Mouse (Mus musculus): Measurements from ENCODE around the gene Sf3a2. TPM values are rescaled to one million over a fixed set of nuclear protein-coding genes. Genes with fewer than 3 reads are reported as not detected.

Gene Sf3a2
- 10 to 100 TPM; 26.0 to 33.2 (median 29.9) TPM for total RNA-seq (2022)

- peak; percentile 90 to 93 for DNase-seq (ENCODE audit: low spot score in 2 of 2)
Measured at GRCm38 (mm10) chr10:80798150-80799006, at the start of gene Sf3a2, which contains the start of gene Plekhj1. TSS of gene Sf3a2 (plus strand) at chr10:80798198. TSS of gene Plekhj1 (minus strand) at chr10:80798626.

GRCm38 (mm10) chr10:80748609-80749008, 49.4 kb upstream of the Sf3a2 start:
- DNase-seq (ENCODE audit: low spot score in 2 of 2), result no peak

- DNase-seq (ENCODE audit: low spot score in 2 of 2), result peak; percentile 77 to 87
Measured at GRCm38 (mm10) chr10:80751188-80751832, 46.7 kb upstream of the Sf3a2 start.

- peak; percentile 52 to 70 for DNase-seq (ENCODE audit: low spot score in 2 of 2)
Measured at GRCm38 (mm10) chr10:80752079-80752625, 45.8 kb upstream of the Sf3a2 start.

GRCm38 (mm10) chr10:80754594-80755290, 43.3 kb upstream of the Sf3a2 start, which contains the start of gene Dot1l:
TSS of gene Dot1l (plus strand) at chr10:80755206.
- DNase-seq (ENCODE audit: low spot score in 2 of 2), result peak; percentile 97

GRCm38 (mm10) chr10:80755291-80756015, 42.5 kb upstream of the Sf3a2 start:
- DNase-seq (ENCODE audit: low spot score in 2 of 2), result no peak

- DNase-seq (ENCODE audit: low spot score in 2 of 2), result no peak
Measured at GRCm38 (mm10) chr10:80756099-80756498, 41.9 kb upstream of the Sf3a2 start.

GRCm38 (mm10) chr10:80756509-80756908, 41.5 kb upstream of the Sf3a2 start:
- no peak for DNase-seq (ENCODE audit: low spot score in 2 of 2)

- no peak for DNase-seq (ENCODE audit: low spot score in 2 of 2)
Measured at GRCm38 (mm10) chr10:80756967-80757366, 41.0 kb upstream of the Sf3a2 start.

- DNase-seq (ENCODE audit: low spot score in 2 of 2), result peak; percentile 84 to 89
Measured at GRCm38 (mm10) chr10:80757717-80758116, 40.3 kb upstream of the Sf3a2 start.

- DNase-seq (ENCODE audit: low spot score in 2 of 2), result peak in 1 of 2 experiments; percentile 30
Measured at GRCm38 (mm10) chr10:80758651-80759050, 39.3 kb upstream of the Sf3a2 start.

- no peak for DNase-seq (ENCODE audit: low spot score in 2 of 2)
Measured at GRCm38 (mm10) chr10:80760596-80761524, 37.1 kb upstream of the Sf3a2 start.

- DNase-seq (ENCODE audit: low spot score in 2 of 2), result no peak
Measured at GRCm38 (mm10) chr10:80761821-80762220, 36.2 kb upstream of the Sf3a2 start.

- no peak for DNase-seq (ENCODE audit: low spot score in 2 of 2)
Measured at GRCm38 (mm10) chr10:80763502-80763901, 34.5 kb upstream of the Sf3a2 start.

- no peak for DNase-seq (ENCODE audit: low spot score in 2 of 2)
Measured at GRCm38 (mm10) chr10:80765746-80766145, 32.3 kb upstream of the Sf3a2 start.

GRCm38 (mm10) chr10:80766161-80766815, 31.7 kb upstream of the Sf3a2 start:
- no peak for DNase-seq (ENCODE audit: low spot score in 2 of 2)

- no peak for DNase-seq (ENCODE audit: low spot score in 2 of 2)
Measured at GRCm38 (mm10) chr10:80768365-80768764, 29.6 kb upstream of the Sf3a2 start.

GRCm38 (mm10) chr10:80773816-80774215, 24.2 kb upstream of the Sf3a2 start:
- no peak for DNase-seq (ENCODE audit: low spot score in 2 of 2)

- DNase-seq (ENCODE audit: low spot score in 2 of 2), result peak; percentile 72 to 82
Measured at GRCm38 (mm10) chr10:80774549-80774948, 23.4 kb upstream of the Sf3a2 start.

Data from gastrocnemius, adult 8-10 months (tissue).